Mouse (Mus musculus) heart, embryonic 11.5 days (tissue): ENCODE measurements at regions not wholly inside any gene's neighbourhood (a gene's known extent, or its start where the extent isn't known, plus 50 kb on each side); places are given as distances from the start of the nearest gene placed in this dataset.

Experiments used
- ATAC-seq: fragments of 200-750 bp; cut with Nextera tagmentation; replicated peaks from 2 replicates; pipeline ENCODE4 v1.8.0; 2017; ENCODE audit warnings: moderate library complexity; ENCODE audit not compliant: insufficient number of reproducible peaks, low FRiP score, low TSS enrichment
- H3K27ac ChIP-seq: fragments of 300-500 bp; sonication (generic); 2 replicates; pipeline ENCODE4 v1.5.1; 2014; ENCODE audit warnings: mild to moderate bottlenecking, low read depth, low read length
- H3K27me3 ChIP-seq: fragments of 300-500 bp; sonication (generic); 2 replicates; pipeline ENCODE4 v1.6.1; 2014; ENCODE audit warnings: mild to moderate bottlenecking, low read length, mixed read lengths; ENCODE audit not compliant: control insufficient read depth, insufficient read depth
- H3K36me3 ChIP-seq: fragments of 300-500 bp; sonication (generic); 2 replicates; pipeline ENCODE4 v1.6.1; 2014; ENCODE audit warnings: mild to moderate bottlenecking, low read length, moderate library complexity, mixed read lengths; ENCODE audit not compliant: control insufficient read depth, insufficient read depth
- H3K4me1 ChIP-seq: fragments of 300-500 bp; sonication (generic); 2 replicates; pipeline ENCODE4 v1.6.1; 2014; ENCODE audit warnings: low read length; ENCODE audit not compliant: control insufficient read depth, insufficient read depth
- H3K4me2 ChIP-seq: fragments of 300-500 bp; sonication (generic); 2 replicates; pipeline ENCODE4 v1.6.1; 2014; ENCODE audit warnings: mild to moderate bottlenecking, moderate library complexity
- H3K4me3 ChIP-seq: fragments of 300-500 bp; sonication (generic); 2 replicates; pipeline ENCODE4 v1.5.1; 2014; ENCODE audit warnings: low read depth, low read length
- H3K9ac ChIP-seq: fragments of 300-500 bp; sonication (generic); 2 replicates; pipeline ENCODE4 v1.6.1; 2014; ENCODE audit warnings: mild to moderate bottlenecking, low read depth, low read length, moderate library complexity
- H3K9me3 ChIP-seq: fragments of 300-500 bp; sonication (generic); replicated peaks from 2 replicates; pipeline ENCODE4 v1.6.1; 2016; ENCODE audit warnings: low read length; ENCODE audit not compliant: control insufficient read depth
- WGBS: fragments of 180-500 bp; shearing (Covaris S2); extraction: QIAGEN DNeasy Blood & Tissue Kit; methylation state at CpG from one replicate; pipeline ENCODE4 v1.1.7; 2014; ENCODE audit not compliant: insufficient replicate concordance; 5-methylcytosine and 5-hydroxymethylcytosine counted together

DNA sequence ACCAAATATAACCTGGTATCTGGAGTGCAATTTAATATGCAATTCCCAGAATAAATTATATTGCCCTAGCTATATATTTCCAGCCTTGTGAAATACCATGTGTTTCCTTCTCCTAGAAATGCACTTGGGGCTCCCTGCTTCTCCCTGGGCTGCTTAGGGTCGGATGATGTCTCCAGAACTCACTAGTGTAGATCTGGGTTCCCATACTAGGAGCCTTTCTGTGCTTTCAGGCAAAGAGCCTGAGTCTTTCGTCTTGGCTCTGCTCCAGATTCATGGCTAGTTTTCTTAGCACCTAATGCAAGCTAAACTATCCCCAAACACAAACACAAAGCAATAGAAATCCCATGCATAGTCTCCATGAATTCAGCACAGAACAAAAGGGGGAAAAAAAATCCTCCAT lies 106.8 kb downstream of the Atp6ap1l start:
- H3K9ac ChIP-seq, result no peak overlapping the region
- peaks cover 2% of the 10 kb centered on the region; the same call in 1 of the 2 replicates for H3K4me1 ChIP-seq
- H3K9me3 ChIP-seq, result no peaks in the 10 kb centered on the region
- no peak overlapping the region for H3K4me3 ChIP-seq
- ATAC-seq, result no peak
- H3K36me3 ChIP-seq, result no peaks in the 10 kb centered on the region
- WGBS, result 46% methylated on average over 2 of the region's 2 CpGs
- H3K27me3 ChIP-seq, result no peaks in the 10 kb centered on the region
- no peak overlapping the region for H3K4me2 ChIP-seq
- no peak overlapping the region for H3K27ac ChIP-seq

- WGBS, result 53% methylated on average over 3 of the region's 3 CpGs
- Histone ChIP-seq H3K4me2 (no peak overlapping the region), H3K9ac (no peak overlapping the region)
Measured at GRCm38 (mm10) chr13:90797209-90797608, 107.9 kb downstream of the Atp6ap1l start.

GRCm38 (mm10) chr13:90796809-90797208 lies 108.3 kb downstream of the Atp6ap1l start:
- Histone ChIP-seq H3K4me3 (no peak overlapping the region), H3K27ac (no peak overlapping the region), H3K4me2 (no peak overlapping the region), H3K9ac (no peak overlapping the region), H3K36me3 (no peaks in the 10 kb centered on the region), H3K4me1 (peaks cover 2% of the 10 kb centered on the region; the same call in 1 of the 2 replicates), H3K27me3 (no peaks in the 10 kb centered on the region), H3K9me3 (no peaks in the 10 kb centered on the region)
- no peak for ATAC-seq
- WGBS, result 86% methylated on average over 4 of the region's 4 CpGs

More at GRCm38 (mm10) chr13:90797209-90797608, 107.9 kb downstream of the Atp6ap1l start:
- peaks cover 2% of the 10 kb centered on the region; the same call in 1 of the 2 replicates for H3K4me1 ChIP-seq
- H3K27ac ChIP-seq, result no peak overlapping the region
- no peak overlapping the region for H3K4me3 ChIP-seq
- H3K36me3 ChIP-seq, result no peaks in the 10 kb centered on the region
- ATAC-seq, result no peak
- H3K27me3 ChIP-seq, result no peaks in the 10 kb centered on the region
- H3K9me3 ChIP-seq, result no peaks in the 10 kb centered on the region

DNA sequence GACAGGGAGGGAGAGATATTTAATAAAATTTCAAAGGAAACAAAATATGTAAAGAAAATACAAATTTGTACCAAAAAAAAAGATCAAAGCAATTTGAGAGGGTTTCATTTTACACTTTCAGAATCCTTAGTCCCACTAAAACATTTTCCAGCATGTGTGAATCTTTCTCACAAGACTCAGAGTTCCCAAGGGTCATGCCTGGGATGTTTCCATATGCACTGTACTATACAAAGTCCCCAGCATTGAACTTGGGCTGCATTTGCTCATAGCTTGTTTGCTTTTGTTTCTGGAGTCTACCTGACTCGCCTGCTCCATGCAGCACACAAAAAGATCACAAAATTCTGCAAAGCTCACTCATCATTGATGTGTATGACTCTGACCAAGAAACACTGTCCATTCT lies 122.7 kb downstream of the Atp6ap1l start:
- Histone ChIP-seq H3K9ac (no peak overlapping the region), H3K4me2 (no peak overlapping the region), H3K4me1 (no peaks in the 10 kb centered on the region), H3K9me3 (no peaks in the 10 kb centered on the region), H3K4me3 (no peak overlapping the region), H3K27ac (peak overlapping the region; percentile 11; the same call in 1 of the 2 replicates), H3K27me3 (no peaks in the 10 kb centered on the region), H3K36me3 (no peaks in the 10 kb centered on the region)
- WGBS, result 77% methylated on average over 1 of the region's 1 CpGs
- no peak for ATAC-seq

DNA sequence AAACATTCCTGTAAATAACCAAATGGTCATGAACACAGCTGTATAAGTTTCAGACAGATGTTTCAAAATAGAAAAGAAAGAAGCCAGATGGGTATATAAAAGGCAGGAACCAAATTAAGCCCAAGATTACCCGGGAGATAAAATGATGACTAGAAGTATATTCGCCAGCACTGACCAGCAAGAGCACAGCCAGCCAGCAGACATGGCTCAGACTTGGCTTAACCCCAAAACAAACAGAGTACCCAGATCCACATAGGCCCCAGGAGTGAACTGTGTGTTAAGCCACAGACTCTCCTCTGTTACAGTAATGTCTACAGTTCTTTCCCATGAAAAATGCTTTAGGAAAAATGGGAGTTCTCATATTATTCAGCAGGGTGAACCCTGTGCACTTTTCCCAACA lies 123.2 kb downstream of the Atp6ap1l start:
- Histone ChIP-seq H3K4me2 (no peak overlapping the region), H3K36me3 (no peaks in the 10 kb centered on the region)
- 58% methylated on average over 2 of the region's 2 CpGs for WGBS

DNA sequence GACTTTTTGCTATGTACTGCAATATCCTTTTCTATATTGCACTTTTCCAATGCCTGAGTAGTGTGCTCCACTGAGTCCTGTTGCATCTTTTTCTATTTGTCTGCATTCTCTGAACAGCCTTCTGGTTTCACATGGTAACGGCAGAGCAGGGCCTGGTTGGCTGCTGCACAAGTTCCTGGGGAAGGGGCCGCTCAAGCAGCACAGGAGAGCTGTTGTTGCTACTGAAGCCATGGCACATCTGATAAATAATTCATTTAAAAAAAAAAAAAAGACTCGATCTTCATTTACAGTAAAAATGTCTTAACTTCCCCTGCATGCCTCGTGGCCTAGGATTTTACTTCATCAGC lies 127.2 kb downstream of the Atp6ap1l start:
- Histone ChIP-seq H3K9me3 (no peaks in the 10 kb centered on the region), H3K27ac (no peak overlapping the region), H3K36me3 (no peaks in the 10 kb centered on the region), H3K27me3 (no peaks in the 10 kb centered on the region), H3K4me3 (no peak overlapping the region), H3K9ac (no peak overlapping the region), H3K4me1 (no peaks in the 10 kb centered on the region), H3K4me2 (no peak overlapping the region)
- 69% methylated on average over 4 of the region's 4 CpGs for WGBS
- ATAC-seq, result no peak

More for the DNA sequence above, 123.2 kb downstream of the Atp6ap1l start:
- H3K4me1 ChIP-seq, result no peaks in the 10 kb centered on the region
- H3K27me3 ChIP-seq, result no peaks in the 10 kb centered on the region
- no peaks in the 10 kb centered on the region for H3K9me3 ChIP-seq
- no peak overlapping the region for H3K9ac ChIP-seq
- peak overlapping the region; percentile 11; the same call in 1 of the 2 replicates for H3K27ac ChIP-seq
- no peak overlapping the region for H3K4me3 ChIP-seq
- ATAC-seq, result 0 out of 2 replicates have a peak, but pooled peaks have one; percentile 52

GRCm38 (mm10) chr13:90777123-90777951 lies 127.8 kb downstream of the Atp6ap1l start:
- Histone ChIP-seq H3K27me3 (no peaks in the 10 kb centered on the region), H3K9me3 (no peaks in the 10 kb centered on the region), H3K9ac (no peak overlapping the region), H3K36me3 (no peaks in the 10 kb centered on the region), H3K4me3 (no peak overlapping the region), H3K4me2 (no peak overlapping the region), H3K4me1 (no peaks in the 10 kb centered on the region), H3K27ac (no peak overlapping the region)
- WGBS, result 84% methylated on average over 5 of the region's 5 CpGs
- ATAC-seq, result no peak

DNA sequence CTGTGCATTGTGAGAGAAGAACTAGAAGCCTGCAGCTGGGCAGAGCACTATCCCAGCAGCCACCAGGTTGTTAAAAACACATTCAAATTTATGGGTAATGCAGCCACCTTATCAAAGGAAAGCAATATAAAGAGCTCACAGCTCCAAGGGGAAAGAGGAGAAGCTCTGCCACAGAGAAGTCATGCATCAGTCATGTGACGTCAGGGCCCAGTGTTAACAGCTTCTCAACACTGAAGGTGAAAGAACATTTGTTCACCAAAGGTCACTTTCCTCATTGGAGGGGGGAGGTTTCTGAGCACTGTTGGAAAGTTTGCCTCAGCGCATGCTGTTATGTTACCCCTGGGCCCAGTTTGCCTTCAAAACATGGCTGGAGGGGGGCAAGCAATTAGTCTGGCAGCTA lies 143.0 kb downstream of the Atp6ap1l start:
- 55% methylated on average over 2 of the region's 2 CpGs for WGBS
- peaks cover 5% of the 10 kb centered on the region; the same call in 1 of the 2 replicates for H3K4me1 ChIP-seq
- no peak overlapping the region for H3K4me2 ChIP-seq
- no peaks in the 10 kb centered on the region for H3K9me3 ChIP-seq
- H3K4me3 ChIP-seq, result no peak overlapping the region
- H3K27ac ChIP-seq, result 0 out of 2 replicates have a peak overlapping the region, but pooled peaks have one; percentile 35
- H3K36me3 ChIP-seq, result no peaks in the 10 kb centered on the region
- H3K9ac ChIP-seq, result no peak overlapping the region
- H3K27me3 ChIP-seq, result no peaks in the 10 kb centered on the region
- no peak for ATAC-seq
